Mouse (Mus musculus): ENCODE measurements at regions not wholly inside any gene's neighbourhood (a gene's known extent, or its start where the extent isn't known, plus 50 kb on each side); places are given as distances from the start of the nearest gene placed in this dataset.

DNA sequence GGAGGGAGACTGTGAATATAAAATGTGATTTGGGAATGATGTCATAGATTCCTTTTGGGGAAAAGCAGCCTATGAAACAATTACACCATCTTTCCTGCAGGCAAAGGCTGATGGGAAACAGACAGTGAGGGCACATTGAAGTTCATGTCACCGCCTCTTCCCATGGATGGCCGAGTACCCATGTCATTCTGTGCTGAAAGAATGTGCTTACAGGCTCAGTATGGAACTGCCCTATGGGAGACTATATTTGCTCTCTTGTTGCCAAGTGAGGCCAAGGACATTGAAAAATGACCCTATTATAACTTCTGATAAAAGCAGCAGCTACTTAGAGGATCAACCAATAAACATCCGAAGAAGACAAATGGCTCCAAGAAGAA, 127.7 kb upstream of the Sash1 start:
- 58% methylated on average over 3 of the region's 3 CpGs for WGBS

DNA sequence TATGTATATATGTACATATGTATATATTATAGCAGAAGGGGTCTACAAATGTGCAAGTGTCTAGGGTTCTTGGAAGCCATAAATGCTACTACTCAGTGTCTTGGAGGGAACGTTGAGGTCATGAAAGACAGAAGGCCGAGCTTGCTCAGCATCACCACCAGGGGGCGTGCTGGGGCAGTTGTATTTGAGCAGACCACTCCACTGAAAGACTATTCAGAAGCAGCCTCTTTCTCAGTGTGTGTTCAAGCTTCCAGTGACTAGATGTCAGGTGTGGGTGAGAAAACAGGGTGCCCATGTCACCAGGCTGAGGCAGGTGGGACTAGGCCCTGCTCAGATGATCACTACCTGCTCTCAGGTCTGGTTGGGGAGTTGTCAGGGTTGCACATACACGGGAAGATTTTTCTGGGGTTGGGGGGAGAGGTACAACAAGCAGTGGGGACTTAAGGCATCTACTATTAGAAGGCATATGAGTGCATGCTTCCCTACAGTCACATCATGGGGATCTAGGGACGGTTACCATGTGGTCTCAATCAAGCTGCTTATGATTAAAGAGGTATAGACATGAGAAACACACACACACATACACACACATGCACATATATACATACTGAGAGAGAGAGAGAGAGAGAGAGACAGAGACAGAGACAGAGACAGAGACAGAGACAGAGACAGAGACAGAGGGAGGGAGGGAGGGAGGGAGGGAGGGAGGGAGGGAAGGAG, 127.1 kb upstream of the Sash1 start:
- Histone ChIP-seq H3K4me1 (peaks cover 13% of the 10 kb centered on the region; the same call in 1 of the 2 replicates), H3K27me3 (no peaks in the 10 kb centered on the region), H3K9me3 (replicated peaks) (no peaks in the 10 kb centered on the region), H3K9ac (no peak overlapping the region), H3K36me3 (no peaks in the 10 kb centered on the region), H3K4me2 (replicated peaks) (no peak overlapping the region), H3K27ac (replicated peaks) (no peak overlapping the region), H3K4me3 (replicated peaks) (no peak overlapping the region)
- no peak for ATAC-seq (ENCODE audit: insufficient number of reproducible peaks, low FRiP score, low TSS enrichment, low read depth)
- WGBS: 34% methylated on average over 5 of the region's 5 CpGs

More for the DNA sequence above, 127.7 kb upstream of the Sash1 start:
- no peak overlapping the region for H3K27ac ChIP-seq (replicated peaks)
- no peaks in the 10 kb centered on the region for H3K27me3 ChIP-seq
- no peaks in the 10 kb centered on the region for H3K36me3 ChIP-seq
- H3K4me3 ChIP-seq (replicated peaks): no peak overlapping the region
- no peaks in the 10 kb centered on the region for H3K9me3 ChIP-seq (replicated peaks)
- no peak overlapping the region for H3K9ac ChIP-seq
- H3K4me1 ChIP-seq: peaks cover 13% of the 10 kb centered on the region; the same call in 1 of the 2 replicates
- H3K4me2 ChIP-seq (replicated peaks): no peak overlapping the region
- no peak for ATAC-seq (ENCODE audit: insufficient number of reproducible peaks, low FRiP score, low TSS enrichment, low read depth)

- H3K27ac ChIP-seq (replicated peaks): no peak overlapping the region
- no peak overlapping the region for H3K4me3 ChIP-seq (replicated peaks)
- no peak for ATAC-seq (ENCODE audit: insufficient number of reproducible peaks, low FRiP score, low TSS enrichment, low read depth)
- peaks cover 13% of the 10 kb centered on the region; the same call in 1 of the 2 replicates for H3K4me1 ChIP-seq
- no peak overlapping the region for H3K4me2 ChIP-seq (replicated peaks)
- no peaks in the 10 kb centered on the region for H3K27me3 ChIP-seq
- no peak overlapping the region for H3K9ac ChIP-seq
- WGBS: 66% methylated on average over 2 of the region's 2 CpGs
- H3K9me3 ChIP-seq (replicated peaks): no peaks in the 10 kb centered on the region
- no peaks in the 10 kb centered on the region for H3K36me3 ChIP-seq
These were observed 126.0 kb upstream of the Sash1 start for GRCm38 (mm10) chr10:9011906-9012305.

- H3K36me3 ChIP-seq: no peaks in the 10 kb centered on the region
- H3K27me3 ChIP-seq: no peaks in the 10 kb centered on the region
- ATAC-seq (ENCODE audit: insufficient number of reproducible peaks, low FRiP score, low TSS enrichment, low read depth): no peak
- no peak overlapping the region for H3K9ac ChIP-seq
- H3K4me2 ChIP-seq (replicated peaks): no peak overlapping the region
- H3K4me1 ChIP-seq: peaks cover 18% of the 10 kb centered on the region; the same call in 1 of the 2 replicates
- WGBS: 91% methylated on average over 13 of the region's 13 CpGs
- H3K27ac ChIP-seq (replicated peaks): no peak overlapping the region
- no peaks in the 10 kb centered on the region for H3K9me3 ChIP-seq (replicated peaks)
- H3K4me3 ChIP-seq (replicated peaks): no peak overlapping the region
These were observed 124.3 kb upstream of the Sash1 start for GRCm38 (mm10) chr10:9010191-9010590.

GRCm38 (mm10) chr10:9005140-9005909, 119.5 kb upstream of the Sash1 start:
- no peak overlapping the region for H3K9ac ChIP-seq
- no peaks in the 10 kb centered on the region for H3K9me3 ChIP-seq (replicated peaks)
- 66% methylated on average over 10 of the region's 10 CpGs for WGBS
- H3K27me3 ChIP-seq: no peaks in the 10 kb centered on the region
- H3K4me1 ChIP-seq: 0 out of 2 replicates have a peak, but pooled peaks cover 8% of the 10 kb centered on the region
- no peak overlapping the region for H3K4me3 ChIP-seq (replicated peaks)
- no peak overlapping the region for H3K27ac ChIP-seq (replicated peaks)
- no peak for ATAC-seq (ENCODE audit: insufficient number of reproducible peaks, low FRiP score, low TSS enrichment, low read depth)
- H3K36me3 ChIP-seq: no peaks in the 10 kb centered on the region
- H3K4me2 ChIP-seq (replicated peaks): no peak overlapping the region

DNA sequence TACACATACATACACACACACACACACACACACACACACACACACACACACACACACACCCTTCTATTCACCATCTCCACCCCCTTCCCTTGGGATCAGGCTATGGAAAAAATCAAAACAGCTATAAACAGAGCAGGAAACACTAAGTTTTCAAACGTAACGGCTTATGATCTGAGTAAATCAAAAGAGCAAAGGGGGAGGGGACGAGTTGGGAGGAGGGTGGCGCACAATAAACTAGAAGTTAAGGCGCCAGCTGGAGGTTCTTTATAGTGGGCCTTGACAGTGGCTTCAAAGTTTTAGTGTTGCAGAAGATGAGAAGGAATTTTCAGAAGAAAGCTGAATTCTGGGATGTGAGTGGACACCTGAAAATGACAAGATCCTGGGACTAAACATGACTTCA, 116.4 kb upstream of the Sash1 start:
- WGBS: 61% methylated on average over 5 of the region's 5 CpGs
- Histone ChIP-seq H3K9me3 (replicated peaks) (no peaks in the 10 kb centered on the region), H3K36me3 (no peaks in the 10 kb centered on the region), H3K4me1 (peaks cover 31% of the 10 kb centered on the region), H3K9ac (no peak overlapping the region), H3K4me2 (replicated peaks) (no peak overlapping the region), H3K4me3 (replicated peaks) (no peak overlapping the region), H3K27ac (replicated peaks) (no peak overlapping the region), H3K27me3 (no peaks in the 10 kb centered on the region)
- no peak for ATAC-seq (ENCODE audit: insufficient number of reproducible peaks, low FRiP score, low TSS enrichment, low read depth)

- H3K4me2 ChIP-seq (replicated peaks): no peak overlapping the region
- ATAC-seq (ENCODE audit: insufficient number of reproducible peaks, low FRiP score, low TSS enrichment, low read depth): peak; percentile 79
- no peaks in the 10 kb centered on the region for H3K27me3 ChIP-seq
- peaks cover 28% of the 10 kb centered on the region for H3K4me1 ChIP-seq
- H3K4me3 ChIP-seq (replicated peaks): no peak overlapping the region
- no peak overlapping the region for H3K9ac ChIP-seq
- H3K36me3 ChIP-seq: no peaks in the 10 kb centered on the region
- no peaks in the 10 kb centered on the region for H3K9me3 ChIP-seq (replicated peaks)
- WGBS: 23% methylated on average over 5 of the region's 5 CpGs
- peak overlapping the region; percentile 69 for H3K27ac ChIP-seq (replicated peaks)
These were observed 113.0 kb upstream of the Sash1 start for GRCm38 (mm10) chr10:8998758-8999398.

DNA sequence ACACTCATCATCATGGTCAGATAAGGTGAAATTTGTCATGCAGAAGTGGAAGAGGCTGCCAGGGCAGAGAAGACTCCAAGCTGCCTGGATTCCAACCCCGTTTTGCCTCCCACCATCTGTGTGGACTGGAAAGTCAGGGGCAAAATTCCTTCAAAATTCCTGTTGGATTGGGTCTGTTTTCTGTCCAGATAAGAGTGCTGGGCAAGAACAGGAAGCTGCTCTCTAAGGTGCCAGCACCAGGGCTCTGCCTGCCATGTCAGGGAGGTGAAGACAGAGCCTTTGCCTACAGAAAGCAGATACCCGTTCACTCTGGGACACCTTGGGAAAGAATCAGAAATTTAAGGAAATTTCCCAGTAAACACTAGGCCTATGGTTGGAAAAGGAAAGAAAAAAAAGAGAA, 112.5 kb upstream of the Sash1 start:
- no peaks in the 10 kb centered on the region for H3K36me3 ChIP-seq
- no peaks in the 10 kb centered on the region for H3K27me3 ChIP-seq
- H3K4me3 ChIP-seq (replicated peaks): no peak overlapping the region
- H3K27ac ChIP-seq (replicated peaks): peak overlapping the region; percentile 69
- H3K4me1 ChIP-seq: peaks cover 28% of the 10 kb centered on the region
- no peak for ATAC-seq (ENCODE audit: insufficient number of reproducible peaks, low FRiP score, low TSS enrichment, low read depth)
- no peak overlapping the region for H3K4me2 ChIP-seq (replicated peaks)
- H3K9ac ChIP-seq: no peak overlapping the region
- 45% methylated on average over 2 of the region's 2 CpGs for WGBS
- H3K9me3 ChIP-seq (replicated peaks): no peaks in the 10 kb centered on the region

GRCm38 (mm10) chr10:8995097-8995496, 109.2 kb upstream of the Sash1 start:
- peaks cover 28% of the 10 kb centered on the region for H3K4me1 ChIP-seq
- no peak for ATAC-seq (ENCODE audit: insufficient number of reproducible peaks, low FRiP score, low TSS enrichment, low read depth)
- H3K27me3 ChIP-seq: no peaks in the 10 kb centered on the region
- no peaks in the 10 kb centered on the region for H3K36me3 ChIP-seq
- H3K4me2 ChIP-seq (replicated peaks): no peak overlapping the region
- H3K9me3 ChIP-seq (replicated peaks): no peaks in the 10 kb centered on the region
- no peak overlapping the region for H3K27ac ChIP-seq (replicated peaks)
- 47% methylated on average over 3 of the region's 3 CpGs for WGBS
- no peak overlapping the region for H3K4me3 ChIP-seq (replicated peaks)
- no peak overlapping the region for H3K9ac ChIP-seq

DNA sequence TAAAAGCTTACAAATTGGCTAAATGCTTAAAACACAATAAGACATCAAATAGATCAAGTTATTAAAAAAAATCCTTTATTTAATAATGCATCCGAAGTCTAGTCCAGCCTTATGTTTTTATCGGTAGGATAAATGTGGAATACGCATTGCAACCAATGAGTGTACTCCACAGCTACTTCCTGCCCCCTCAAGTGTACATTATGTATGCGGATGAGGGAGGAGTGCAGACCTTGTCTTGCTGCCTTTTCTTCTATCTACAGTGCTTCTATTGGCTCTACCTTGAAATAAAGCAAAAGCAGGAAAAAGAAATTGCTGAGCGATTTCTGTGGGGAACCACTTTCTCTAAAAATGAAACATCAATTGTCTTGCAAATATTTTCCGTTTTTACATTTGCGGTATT, 100.5 kb upstream of the Sash1 start:
- no peak overlapping the region for H3K27ac ChIP-seq (replicated peaks)
- no peaks in the 10 kb centered on the region for H3K36me3 ChIP-seq
- ATAC-seq (ENCODE audit: insufficient number of reproducible peaks, low FRiP score, low TSS enrichment, low read depth): no peak
- no peak overlapping the region for H3K9ac ChIP-seq
- H3K4me3 ChIP-seq (replicated peaks): no peak overlapping the region
- no peak overlapping the region for H3K4me2 ChIP-seq (replicated peaks)
- no peaks in the 10 kb centered on the region for H3K4me1 ChIP-seq
- 88% methylated on average over 7 of the region's 7 CpGs for WGBS
- H3K9me3 ChIP-seq (replicated peaks): no peaks in the 10 kb centered on the region
- no peaks in the 10 kb centered on the region for H3K27me3 ChIP-seq

DNA sequence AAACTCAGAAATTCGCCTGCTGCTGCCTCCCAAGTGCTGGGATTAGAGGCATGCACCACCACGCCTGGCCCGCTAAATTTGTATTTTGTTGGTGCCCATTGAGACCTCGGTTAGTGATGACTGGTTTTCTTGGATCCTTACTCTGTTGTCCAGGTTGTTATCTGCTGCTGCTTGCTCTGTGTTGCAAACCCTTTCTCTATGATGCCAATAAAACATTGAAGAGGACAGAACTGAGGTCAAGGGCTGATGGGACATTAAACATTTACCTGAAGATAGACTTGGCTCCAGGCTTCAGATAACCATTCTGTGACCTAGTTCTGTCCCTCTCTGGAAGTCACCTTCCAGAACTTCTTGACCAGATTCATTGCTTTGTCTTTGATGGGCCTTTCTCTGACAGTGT, 97.5 kb upstream of the Sash1 start:
- Histone ChIP-seq H3K9me3 (replicated peaks) (no peaks in the 10 kb centered on the region), H3K4me1 (no peaks in the 10 kb centered on the region), H3K27me3 (no peaks in the 10 kb centered on the region), H3K9ac (no peak overlapping the region), H3K36me3 (no peaks in the 10 kb centered on the region), H3K4me2 (replicated peaks) (no peak overlapping the region), H3K4me3 (replicated peaks) (no peak overlapping the region), H3K27ac (replicated peaks) (no peak overlapping the region)
- no peak for ATAC-seq (ENCODE audit: insufficient number of reproducible peaks, low FRiP score, low TSS enrichment, low read depth)
- WGBS: 83% methylated on average over 4 of the region's 4 CpGs

Data from embryonic facial prominence, embryonic 15.5 days (tissue).